Mouse (Mus musculus): ENCODE measurements around the gene Pum1.

Pum1 gene

DNA sequence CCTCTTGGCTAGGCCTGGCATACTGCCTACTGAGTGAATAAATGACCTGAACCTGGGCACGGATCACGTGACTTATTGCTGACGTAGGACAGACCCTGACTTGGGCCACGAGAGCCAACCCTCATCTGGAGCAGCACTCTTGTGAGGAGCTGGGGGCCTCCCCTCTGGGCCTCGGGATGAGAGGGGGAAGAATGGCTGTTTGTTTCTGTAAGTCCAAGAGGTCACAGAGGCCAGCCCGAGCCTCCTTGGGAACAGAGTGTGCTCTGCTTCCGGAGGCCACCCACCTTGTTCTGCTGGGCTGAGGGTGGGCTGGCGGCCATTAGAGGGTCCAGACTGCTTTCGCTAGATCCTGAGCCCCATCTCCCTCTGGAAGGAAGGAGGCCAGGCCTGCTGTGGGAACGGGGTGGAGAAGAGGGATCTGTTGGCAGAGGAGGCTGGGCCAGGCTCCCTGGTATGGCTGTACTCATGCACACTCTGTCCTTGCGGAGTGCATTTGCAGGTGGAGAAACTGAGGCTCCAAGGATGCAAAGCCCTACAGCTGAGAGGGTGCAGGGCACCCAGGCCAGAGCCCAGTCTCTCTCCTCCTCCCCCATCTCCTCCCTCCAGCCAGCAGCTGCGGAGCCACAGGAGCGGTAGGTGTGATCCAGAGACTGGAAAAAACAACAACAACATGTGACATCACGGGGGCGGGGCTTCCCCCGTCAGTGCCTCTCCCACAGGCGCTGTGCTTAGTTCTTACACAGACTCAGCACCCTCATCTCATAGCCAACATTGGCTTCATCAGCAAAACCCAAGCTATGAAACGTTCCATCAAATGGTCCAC, 165.9 kb downstream of the Pum1 start:
- DNase-seq, result peak; percentile 79

All from kidney, postnatal 10 days (tissue).